Mouse (Mus musculus) midbrain, embryonic 16.5 days (tissue): Measurements from ENCODE around the gene Actr1a. TPM values are rescaled to one million over a fixed set of nuclear protein-coding genes. Genes with fewer than 3 reads are reported as not detected.

Experiments used
- ATAC-seq: fragments of 200-750 bp; cut with Nextera tagmentation; 2 replicates; pipeline ENCODE4 v1.8.0; 2017; ENCODE audit warnings: moderate TSS enrichment
- H3K27ac ChIP-seq: fragments of 300-500 bp; sonication (generic); 2 replicates; pipeline ENCODE4 v1.5.1; 2014; ENCODE audit warnings: mild to moderate bottlenecking, low read length, mixed read lengths
- H3K27me3 ChIP-seq: fragments of 300-500 bp; sonication (generic); 2 replicates; pipeline ENCODE4 v1.6.1; 2014; ENCODE audit warnings: low read depth, low read length, mixed read lengths; ENCODE audit not compliant: control insufficient read depth, insufficient read depth
- H3K36me3 ChIP-seq: fragments of 300-500 bp; sonication (generic); 2 replicates; pipeline ENCODE4 v1.6.1; 2014; ENCODE audit warnings: mild to moderate bottlenecking, low read length, moderate library complexity, mixed read lengths; ENCODE audit not compliant: control insufficient read depth, insufficient read depth
- H3K4me1 ChIP-seq: fragments of 300-500 bp; sonication (generic); 2 replicates; pipeline ENCODE4 v1.6.1; 2014; ENCODE audit warnings: mild to moderate bottlenecking, low read length, mixed read lengths; ENCODE audit not compliant: control insufficient read depth, insufficient read depth
- H3K4me2 ChIP-seq: fragments of 300-500 bp; sonication (generic); 2 replicates; pipeline ENCODE4 v1.6.1; 2014; ENCODE audit warnings: mild to moderate bottlenecking, low read length, mixed read lengths
- H3K4me3 ChIP-seq: fragments of 300-500 bp; sonication (generic); 2 replicates; pipeline ENCODE4 v1.5.1; 2014; ENCODE audit warnings: low read depth, mild to moderate bottlenecking, low read length, moderate library complexity, mixed read lengths
- H3K9ac ChIP-seq: fragments of 300-500 bp; sonication (generic); 2 replicates; pipeline ENCODE4 v1.6.1; 2014; ENCODE audit warnings: low read depth, low read length, mixed read lengths
- H3K9me3 ChIP-seq: fragments of 300-500 bp; sonication (generic); replicated peaks from 2 replicates; pipeline ENCODE4 v1.6.1; 2014; ENCODE audit warnings: mild to moderate bottlenecking, low read length, mixed read lengths; ENCODE audit not compliant: control insufficient read depth, poor library complexity, severe bottlenecking
- WGBS: fragments of 180-500 bp; shearing (Covaris S2); extraction: QIAGEN DNeasy Blood & Tissue Kit; methylation state at CpG from one replicate; pipeline ENCODE4 v1.1.7; 2014; 5-methylcytosine and 5-hydroxymethylcytosine counted together
- polyA plus RNA-seq: library from polyadenylated mRNA; unstranded; fragments of >200 nt; fragmentation: Nextera tagmentation; extraction: Ambion mirVana; gene quantifications from 2 replicates; pipeline ENCODE4 v1.2.1, GENCODE M21; 2015

Gene Actr1a
- polyA plus RNA-seq, 1 experiment from 2014 or later: 383 TPM

DNA sequence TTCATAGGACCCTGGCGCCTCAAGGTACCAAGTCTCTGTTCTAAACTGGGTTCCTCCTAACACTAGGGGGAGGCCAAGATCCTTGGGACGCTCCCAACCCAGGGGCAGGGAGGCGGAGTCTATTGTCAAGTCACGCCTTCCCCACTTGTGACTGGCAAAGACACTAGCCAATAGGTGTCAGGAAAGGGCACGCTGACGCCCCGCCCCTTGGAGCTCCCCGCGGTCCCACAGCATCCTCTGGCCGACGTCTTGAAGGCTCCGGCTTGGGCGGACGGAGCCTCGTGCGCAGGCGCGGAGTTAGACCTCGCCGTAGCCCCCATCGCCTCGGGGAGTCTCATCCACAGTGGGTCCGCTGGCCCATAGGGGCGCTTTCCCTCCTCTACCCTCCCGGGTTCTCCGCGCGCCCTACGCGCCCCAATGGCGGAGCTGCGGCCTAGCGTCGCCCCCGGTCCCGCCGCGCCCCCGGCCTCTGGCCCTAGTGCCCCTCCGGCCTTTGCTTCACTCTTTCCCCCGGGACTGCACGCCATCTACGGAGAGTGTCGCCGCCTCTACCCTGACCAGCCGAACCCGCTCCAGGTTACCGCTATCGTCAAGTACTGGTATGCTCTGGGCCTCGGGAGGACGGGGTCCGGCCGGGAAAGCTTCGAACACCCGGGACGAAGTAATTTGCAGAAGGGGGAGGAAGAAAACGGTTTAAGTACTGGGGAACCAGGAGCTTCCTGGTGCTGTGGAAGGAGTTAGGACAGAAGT lies 1.3 kb upstream of the Actr1a start, which contains the start of gene Sufu:
Gene Sufu, plus strand, starts transcription at position 211 of the 750 bp plus-strand sequence.
- peak within 1 kb of the TSS; percentile 94 for H3K9ac ChIP-seq
- peak within 1 kb of the TSS; percentile 92 for H3K27ac ChIP-seq
- no peaks in the 10 kb centered on the region for H3K27me3 ChIP-seq
- H3K4me2 ChIP-seq: peak within 1 kb of the TSS; percentile 94
- peak within 1 kb of the TSS; percentile 95 for H3K4me3 ChIP-seq
- H3K36me3 ChIP-seq: no peaks in the 10 kb centered on the region
- H3K4me1 ChIP-seq: peaks cover 47% of the 10 kb centered on the region
- ATAC-seq: peak; percentile 89
- WGBS: under 1% methylated on average over 53 of the region's 57 CpGs
- no peaks in the 10 kb centered on the region for H3K9me3 ChIP-seq

- WGBS: 12% methylated on average over 8 of the region's 8 CpGs
- Histone ChIP-seq H3K4me2 (peak overlapping the region; percentile 64), H3K9ac (no peak overlapping the region), H3K36me3 (no peaks in the 10 kb centered on the region), H3K9me3 (no peaks in the 10 kb centered on the region), H3K4me3 (peak overlapping the region; percentile 87), H3K27ac (peak overlapping the region; percentile 92; the same call in 1 of the 2 replicates), H3K27me3 (no peaks in the 10 kb centered on the region), H3K4me1 (peaks cover 47% of the 10 kb centered on the region)
- no peak for ATAC-seq
These were observed 561 bp upstream of the Actr1a start for GRCm38 (mm10) chr19:46396109-46396508.

DNA sequence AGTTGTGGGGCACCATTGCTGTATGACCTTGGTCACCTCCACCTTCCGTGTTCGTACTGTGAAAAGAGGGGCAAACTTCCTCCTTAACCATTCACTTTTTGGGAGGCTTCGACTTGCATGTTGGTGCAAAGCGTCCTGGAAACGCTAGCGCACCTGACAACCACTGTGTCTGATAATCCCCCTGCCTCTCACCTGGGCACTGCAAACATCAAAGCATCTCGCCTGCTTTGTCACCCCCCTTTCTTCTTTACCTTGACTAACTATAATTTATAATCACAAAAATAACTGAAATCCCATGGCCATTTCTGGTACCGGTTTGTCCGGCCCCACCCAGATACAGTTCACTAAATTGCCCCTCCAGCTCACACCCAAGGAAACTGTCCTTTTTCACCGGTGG lies 838 bp downstream of the Actr1a start:
- no peaks in the 10 kb centered on the region for H3K27me3 ChIP-seq
- peak overlapping the region; percentile 87 for H3K4me2 ChIP-seq
- H3K9ac ChIP-seq: peak overlapping the region; percentile 64
- H3K9me3 ChIP-seq: no peaks in the 10 kb centered on the region
- H3K36me3 ChIP-seq: no peaks in the 10 kb centered on the region
- H3K27ac ChIP-seq: peak overlapping the region; percentile 92
- H3K4me1 ChIP-seq: peaks cover 43% of the 10 kb centered on the region
- WGBS: 6% methylated on average over 10 of the region's 10 CpGs
- 0 out of 2 replicates have a peak, but pooled peaks have one; percentile 0 for ATAC-seq
- H3K4me3 ChIP-seq: peak overlapping the region; percentile 87

- no peak overlapping the region for H3K4me3 ChIP-seq
- peaks cover 20% of the 10 kb centered on the region for H3K4me1 ChIP-seq
- no peaks in the 10 kb centered on the region for H3K27me3 ChIP-seq
- WGBS: 40% methylated on average over 4 of the region's 4 CpGs
- H3K36me3 ChIP-seq: peaks cover 6% of the 10 kb centered on the region; the same call in 1 of the 2 replicates
- H3K4me2 ChIP-seq: no peak overlapping the region
- no peaks in the 10 kb centered on the region for H3K9me3 ChIP-seq
- ATAC-seq: no peak
- no peak overlapping the region for H3K27ac ChIP-seq
- no peak overlapping the region for H3K9ac ChIP-seq
These were observed 3.5 kb downstream of the Actr1a start for GRCm38 (mm10) chr19:46392018-46392417.

DNA sequence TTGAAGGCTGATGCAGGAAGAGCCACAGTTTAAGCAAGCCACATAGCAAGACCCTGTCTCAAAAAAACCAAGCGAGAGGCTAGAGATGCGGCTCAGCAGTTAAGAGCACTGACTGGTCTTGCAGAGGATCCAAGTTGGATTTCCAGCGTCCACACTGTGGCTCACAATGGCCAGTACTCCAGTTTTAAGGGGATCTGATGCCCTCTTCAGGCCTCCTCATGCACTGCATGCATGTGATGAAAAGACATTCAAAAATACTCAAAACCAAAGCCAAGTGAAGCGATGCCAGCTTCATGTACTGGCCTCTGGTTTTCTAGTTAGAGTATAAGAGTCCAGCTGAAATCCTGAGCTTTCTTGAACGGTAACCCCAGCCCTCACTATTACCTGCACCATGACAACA lies 5.7 kb downstream of the Actr1a start:
- Histone ChIP-seq H3K27ac (no peak overlapping the region), H3K4me1 (peaks cover 15% of the 10 kb centered on the region), H3K4me3 (no peak overlapping the region), H3K9ac (no peak overlapping the region), H3K9me3 (no peaks in the 10 kb centered on the region), H3K4me2 (no peak overlapping the region), H3K36me3 (peaks cover 11% of the 10 kb centered on the region), H3K27me3 (no peaks in the 10 kb centered on the region)
- no peak for ATAC-seq
- WGBS: 87% methylated on average over 5 of the region's 5 CpGs

DNA sequence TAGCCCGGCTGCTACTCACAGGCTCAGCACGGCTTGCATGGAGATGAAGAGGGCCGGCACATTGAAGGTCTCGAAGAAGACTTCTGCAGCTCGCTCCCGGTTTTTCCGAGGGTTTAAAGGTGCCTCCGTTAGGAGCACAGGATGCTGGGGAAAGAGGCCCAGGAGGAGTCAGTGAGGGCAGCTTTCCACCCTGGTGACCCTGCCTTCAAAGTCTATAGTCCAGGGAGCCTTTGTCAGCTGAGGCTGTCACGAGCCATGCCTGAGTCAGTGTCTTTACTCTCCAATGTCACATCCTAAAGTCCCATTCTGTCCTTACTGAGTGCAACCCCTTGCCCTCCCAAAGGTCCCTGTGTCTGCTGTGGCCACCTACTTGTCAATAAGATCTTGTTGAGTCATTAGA lies 13.3 kb downstream of the Actr1a start:
- H3K4me1 ChIP-seq: no peaks in the 10 kb centered on the region
- 93% methylated on average over 9 of the region's 9 CpGs for WGBS
- no peak for ATAC-seq

GRCm38 (mm10) chr19:46375891-46376290 lies 19.7 kb downstream of the Actr1a start:
- Histone ChIP-seq H3K27me3 (no peaks in the 10 kb centered on the region), H3K4me3 (no peak overlapping the region), H3K9ac (no peak overlapping the region), H3K27ac (no peak overlapping the region), H3K36me3 (peaks cover 40% of the 10 kb centered on the region), H3K4me1 (no peaks in the 10 kb centered on the region), H3K9me3 (no peaks in the 10 kb centered on the region), H3K4me2 (no peak overlapping the region)
- ATAC-seq: no peak
- 63% methylated on average over 4 of the region's 4 CpGs for WGBS

More for the DNA sequence above, 13.3 kb downstream of the Actr1a start:
- no peak overlapping the region for H3K9ac ChIP-seq
- H3K9me3 ChIP-seq: no peaks in the 10 kb centered on the region
- H3K27ac ChIP-seq: no peak overlapping the region
- no peak overlapping the region for H3K4me3 ChIP-seq
- H3K27me3 ChIP-seq: no peaks in the 10 kb centered on the region
- H3K4me2 ChIP-seq: no peak overlapping the region
- peaks cover 72% of the 10 kb centered on the region for H3K36me3 ChIP-seq

GRCm38 (mm10) chr19:46375489-46375888 lies 20.1 kb downstream of the Actr1a start:
- Histone ChIP-seq H3K4me3 (no peak overlapping the region), H3K27ac (no peak overlapping the region; the same call in 1 of the 2 replicates), H3K36me3 (peaks cover 36% of the 10 kb centered on the region), H3K9me3 (no peaks in the 10 kb centered on the region), H3K9ac (no peak overlapping the region), H3K4me1 (no peaks in the 10 kb centered on the region), H3K27me3 (no peaks in the 10 kb centered on the region), H3K4me2 (no peak overlapping the region)
- 50% methylated on average over 5 of the region's 5 CpGs for WGBS
- ATAC-seq: no peak; the same call in 1 of the 2 replicates

GRCm38 (mm10) chr19:46374477-46375088 lies 21.0 kb downstream of the Actr1a start:
- H3K36me3 ChIP-seq: peaks cover 27% of the 10 kb centered on the region
- WGBS: 46% methylated on average over 21 of the region's 21 CpGs
- no peaks in the 10 kb centered on the region for H3K9me3 ChIP-seq
- no peak overlapping the region for H3K4me2 ChIP-seq
- peak overlapping the region; percentile 56; the same call in 1 of the 2 replicates for H3K27ac ChIP-seq
- no peak overlapping the region for H3K9ac ChIP-seq
- H3K4me3 ChIP-seq: no peak overlapping the region
- H3K27me3 ChIP-seq: no peaks in the 10 kb centered on the region
- no peaks in the 10 kb centered on the region for H3K4me1 ChIP-seq
- 0 out of 2 replicates have a peak, but pooled peaks have one; percentile 32 for ATAC-seq
